Mouse (Mus musculus) limb, embryonic 12.5 days (tissue): ENCODE results near the gene Rsl1d1. TPM values are rescaled to one million over a fixed set of nuclear protein-coding genes. Genes with fewer than 3 reads are reported as not detected.
"Not testable (repeated sequence)": the region's sequence is repeated elsewhere in the genome, so short reads cannot be mapped to it uniquely, and the experiment has no call there.

Experiments
- ATAC-seq: fragments of 200-750 bp; cut with Nextera tagmentation; 2 replicates; pipeline ENCODE4 v1.8.0; 2017; ENCODE audit warnings: low read depth, moderate TSS enrichment; ENCODE audit not compliant: insufficient number of reproducible peaks, insufficient read depth, low FRiP score, low TSS enrichment
- H3K27ac ChIP-seq: fragments of 300-500 bp; sonication (generic); 2 replicates; pipeline ENCODE4 v1.5.1; 2016; ENCODE audit warnings: mild to moderate bottlenecking, moderate library complexity
- H3K27me3 ChIP-seq: fragments of 300-500 bp; sonication (generic); 2 replicates; pipeline ENCODE4 v1.6.1; 2016; ENCODE audit warnings: mild to moderate bottlenecking, moderate library complexity
- H3K36me3 ChIP-seq: fragments of 300-500 bp; sonication (generic); 2 replicates; pipeline ENCODE4 v1.6.1; 2016; ENCODE audit warnings: mild to moderate bottlenecking, moderate library complexity
- H3K4me1 ChIP-seq: fragments of 300-500 bp; sonication (generic); replicated peaks from 2 replicates; pipeline ENCODE4 v1.6.1; 2016
- H3K4me2 ChIP-seq: fragments of 300-500 bp; sonication (generic); 2 replicates; pipeline ENCODE4 v1.6.1; 2016; ENCODE audit warnings: mild to moderate bottlenecking, moderate library complexity
- H3K4me3 ChIP-seq: fragments of 300-500 bp; sonication (generic); replicated peaks from 2 replicates; pipeline ENCODE4 v1.5.1; 2016; ENCODE audit warnings: mild to moderate bottlenecking
- H3K9ac ChIP-seq: fragments of 300-500 bp; sonication (generic); replicated peaks from 2 replicates; pipeline ENCODE4 v1.6.1; 2016; ENCODE audit warnings: mild to moderate bottlenecking, moderate library complexity
- H3K9me3 ChIP-seq: fragments of 300-500 bp; sonication (generic); 2 replicates; pipeline ENCODE4 v1.6.1; 2016; ENCODE audit warnings: mild to moderate bottlenecking, moderate library complexity
- WGBS: fragments of 180-500 bp; shearing (Covaris S2); methylation state at CpG from one replicate; pipeline ENCODE4 v1.1.7; 2016; 5-methylcytosine and 5-hydroxymethylcytosine counted together
- microRNA-seq: library from miRNA; unstranded; fragments of <30 nt; microRNA quantifications from one replicate; pipeline ENCODE4, GENCODE M21; 2017
- polyA plus RNA-seq: library from polyadenylated mRNA; unstranded; fragments of >200 nt; fragmentation: Nextera tagmentation; extraction: Ambion mirVana; gene quantifications from 2 replicates; pipeline ENCODE4 v1.2.1, GENCODE M21; 2016

The Rsl1d1 gene
- polyA plus RNA-seq, 1 experiment from 2014 or later: 225 TPM

DNA sequence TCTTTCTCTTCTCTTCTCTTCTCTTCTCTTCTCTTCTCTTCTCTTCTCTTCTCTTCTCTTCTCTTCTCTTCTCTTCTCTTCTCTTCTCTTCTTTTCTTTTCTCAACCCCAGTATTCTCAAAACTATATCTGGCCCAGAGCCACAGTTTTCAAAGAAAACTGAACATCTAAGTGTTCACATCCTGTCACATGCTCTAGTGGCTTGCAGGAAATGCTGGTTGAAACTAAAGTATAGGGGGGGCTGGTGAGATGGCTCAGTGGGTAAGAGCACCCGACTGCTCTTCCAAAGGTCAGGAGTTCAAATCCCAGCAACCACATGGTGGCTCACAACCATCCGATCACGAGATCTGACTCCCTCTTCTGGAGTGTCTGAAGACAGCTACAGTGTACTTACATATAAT, 45.4 kb downstream of the Rsl1d1 start:
- not testable (repeated sequence) for H3K9me3 ChIP-seq, ATAC-seq, H3K4me1 ChIP-seq, H3K27me3 ChIP-seq, H3K4me2 ChIP-seq, H3K9ac ChIP-seq, H3K4me3 ChIP-seq, H3K27ac ChIP-seq
- 25% methylated on average over 1 of the region's 3 CpGs for WGBS
- peaks cover 77% of the 10 kb centered on the region for H3K36me3 ChIP-seq

DNA sequence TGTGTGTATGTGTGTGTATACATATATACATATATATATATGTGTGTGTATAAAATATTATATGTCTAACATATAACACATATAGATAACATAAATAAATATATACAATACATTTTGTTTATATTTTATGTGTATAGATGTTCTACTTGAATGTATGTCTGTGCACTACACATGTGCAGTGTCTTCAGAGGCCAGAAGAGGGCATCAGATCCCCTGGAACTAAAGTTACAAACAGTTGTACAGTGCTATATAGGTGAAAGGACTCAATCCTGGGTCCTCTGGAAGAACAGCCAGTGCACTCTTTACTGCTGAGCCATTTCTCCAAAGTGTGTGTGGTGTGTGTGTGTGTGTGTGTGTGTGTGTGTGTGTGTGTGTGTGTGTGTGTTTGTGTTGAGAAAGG, 48.6 kb downstream of the Rsl1d1 start:
- Histone ChIP-seq H3K36me3 (peaks cover 75% of the 10 kb centered on the region), H3K4me2 (no peak overlapping the region), H3K27me3 (no peaks in the 10 kb centered on the region), H3K9me3 (no peaks in the 10 kb centered on the region), H3K9ac (no peak overlapping the region), H3K27ac (no peak overlapping the region), H3K4me1 (no peaks in the 10 kb centered on the region), H3K4me3 (no peak overlapping the region)
- ATAC-seq: no peak

DNA sequence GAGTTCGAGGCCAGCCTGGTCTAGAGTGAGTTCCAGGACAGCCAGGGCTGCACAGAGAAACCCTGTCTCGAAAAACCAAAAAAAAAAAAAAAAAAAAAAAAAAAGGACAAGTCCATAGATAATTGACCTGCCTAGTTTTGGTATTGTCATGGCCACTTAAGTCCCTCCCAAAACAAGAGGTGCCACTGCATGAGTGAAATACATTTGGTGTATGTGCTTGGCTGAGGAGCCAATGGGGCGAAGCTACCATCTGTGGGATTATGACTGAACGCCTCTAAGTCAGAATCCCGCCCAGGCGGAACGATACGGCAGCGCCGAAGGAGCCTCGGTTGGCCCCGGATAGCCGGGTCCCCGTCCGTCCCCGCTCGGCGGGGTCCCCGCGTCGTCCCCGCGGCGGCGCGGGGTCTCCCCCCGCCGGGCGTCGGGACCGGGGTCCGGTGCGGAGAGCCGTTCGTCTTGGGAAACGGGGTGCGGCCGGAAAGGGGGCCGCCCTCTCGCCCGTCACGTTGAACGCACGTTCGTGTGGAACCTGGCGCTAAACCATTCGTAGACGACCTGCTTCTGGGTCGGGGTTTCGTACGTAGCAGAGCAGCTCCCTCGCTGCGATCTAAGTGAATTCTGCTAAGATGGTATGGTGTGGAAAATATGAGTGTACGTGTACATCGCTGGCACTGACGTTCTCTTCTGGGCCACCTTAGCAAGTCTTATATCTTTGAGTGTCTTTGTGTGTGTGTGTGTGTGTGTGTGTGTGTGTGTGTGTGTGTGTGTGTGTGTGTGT, 59.2 kb downstream of the Rsl1d1 start:
- not testable (repeated sequence) for H3K27me3 ChIP-seq, ATAC-seq, H3K4me2 ChIP-seq, H3K4me3 ChIP-seq, H3K9ac ChIP-seq, H3K27ac ChIP-seq, H3K4me1 ChIP-seq, H3K9me3 ChIP-seq
- peaks cover 70% of the 10 kb centered on the region for H3K36me3 ChIP-seq
- 14% methylated on average over 56 of the region's 56 CpGs for WGBS

Small RNA genes within 50 kb of the gene (microRNA-seq; reads per million reads assigned to microRNA genes)
- 139 reads per million, percentile 56 among the genes with 10 or more reads in this experiment for gene Gm23935

Other genes with a start within 250 kb of the Rsl1d1 start
- 40.3 and 46.6 TPM in 2 replicates for gene Snn, start 142.4 kb downstream of the Rsl1d1 start, polyA plus RNA-seq
- 103 TPM in 2 replicates for gene Litaf, start 137.2 kb downstream of the Rsl1d1 start, polyA plus RNA-seq
- gene Txndc11, start 68.7 kb downstream of the Rsl1d1 start, polyA plus RNA-seq: 36.3 and 39.5 TPM in 2 replicates
- 98.3 and 101 TPM in 2 replicates for gene Zc3h7a, start 26.9 kb downstream of the Rsl1d1 start, polyA plus RNA-seq
- 106 and 113 TPM in 2 replicates for gene Gspt1, start 51.0 kb upstream of the Rsl1d1 start, polyA plus RNA-seq
- 0.27 TPM in 1 of 2 replicates, not detected in the other for gene Tnfrsf17, start 110.5 kb upstream of the Rsl1d1 start, polyA plus RNA-seq
- 16.1 and 17.4 TPM in 2 replicates for gene Snx29, start 119.6 kb upstream of the Rsl1d1 start, polyA plus RNA-seq